Mouse (Mus musculus): ENCODE measurements around the gene Slc46a1.

GRCm38 (mm10) chr11:78434052-78434451 is 31.4 kb upstream of the Slc46a1 start:
- no peak for TF ChIP-seq CTCF (IDR thresholded peaks at IDR 0.05; ENCODE audit: borderline replicate concordance, insufficient read depth, low read length)
- no peak for TF ChIP-seq POLR2A (IDR thresholded peaks at IDR 0.05; ENCODE audit: low read depth, low read length)
